Mouse (Mus musculus): ENCODE data around the gene Arel1.

- TF ChIP-seq CTCF (IDR thresholded peaks at IDR 0.05; ENCODE audit: low read depth, low read length): no peak
- TF ChIP-seq POLR2A (IDR thresholded peaks at IDR 0.05; ENCODE audit: insufficient read depth, low read length): no peak
- no peak for TF ChIP-seq EP300 (IDR thresholded peaks at IDR 0.05; ENCODE audit: insufficient read depth, low read depth, low read length)
Measured at GRCm38 (mm10) chr12:84914959-84915358, 55.7 kb downstream of the Arel1 start.

Data from ES-Bruce4 (cell line).